Mouse (Mus musculus) ES-Bruce4 (cell line): Measurements from ENCODE around the gene Rhof. TPM values are rescaled to one million over a fixed set of nuclear protein-coding genes. Genes with fewer than 3 reads are reported as not detected.
A peak's percentile ranks its signal among the peaks of the same experiment; 100 is the strongest.
"Not testable (repeated sequence)": the region's sequence is repeated elsewhere in the genome, so short reads cannot be mapped to it uniquely, and the experiment has no call there.

ENCODE experiments used
- H3K27ac ChIP-seq: 2 replicates; pipeline ENCODE4 v1.5.1; 2012; ENCODE audit warnings: low read length, inconsistent platforms; ENCODE audit not compliant: insufficient read depth
- H3K27me3 ChIP-seq: 2 replicates; pipeline ENCODE4 v1.6.1; 2012; ENCODE audit warnings: mild to moderate bottlenecking, low read length, inconsistent platforms; ENCODE audit not compliant: control insufficient read depth, poor library complexity, insufficient read depth, severe bottlenecking
- H3K36me3 ChIP-seq: 2 replicates; pipeline ENCODE4 v1.6.1; 2012; ENCODE audit warnings: inconsistent platforms, mild to moderate bottlenecking, low read length, moderate library complexity; ENCODE audit not compliant: control insufficient read depth, poor library complexity, insufficient read depth, severe bottlenecking
- H3K4me1 ChIP-seq: one replicate; pipeline ENCODE4 v1.8.1; 2011; ENCODE audit warnings: low read length; ENCODE audit not compliant: control insufficient read depth, insufficient read depth
- H3K4me3 ChIP-seq: 2 replicates; pipeline ENCODE4 v1.5.1; 2011; ENCODE audit warnings: low read depth, mild to moderate bottlenecking, low read length
- H3K9ac ChIP-seq: 2 replicates; pipeline ENCODE4 v1.6.1; 2012; ENCODE audit warnings: low read depth, mild to moderate bottlenecking, inconsistent platforms; ENCODE audit not compliant: poor library complexity, severe bottlenecking
- H3K9me3 ChIP-seq: replicated peaks from 2 replicates; pipeline ENCODE4 v1.6.1; 2012; ENCODE audit warnings: mild to moderate bottlenecking, low read length, inconsistent platforms; ENCODE audit not compliant: control insufficient read depth, poor library complexity, insufficient read depth, severe bottlenecking
- CTCF ChIP-seq: IDR thresholded peaks from one replicate; pipeline ENCODE4 v1.8.1; 2011; ENCODE audit warnings: low read depth, low read length
- EP300 ChIP-seq: IDR thresholded peaks from 2 replicates; pipeline ENCODE4 v1.6.1; 2011; ENCODE audit warnings: low read depth, low read length; ENCODE audit not compliant: insufficient read depth
- POLR2A ChIP-seq: IDR thresholded peaks from one replicate; pipeline ENCODE4 v1.8.1; 2011; ENCODE audit warnings: low read length; ENCODE audit not compliant: insufficient read depth
- polyA plus RNA-seq: library from polyadenylated mRNA; stranded (reverse); fragments of >200 nt; gene quantifications from 2 replicates; pipeline ENCODE4 v1.2.4, GENCODE M21; 2011; ENCODE audit warnings: low read depth; ENCODE audit not compliant: missing spikeins, insufficient read depth, insufficient read length

Gene Rhof
- polyA plus RNA-seq, 1 experiment: 1.6 TPM

GRCm38 (mm10) chr5:123064207-123064606, 68.3 kb downstream of the Rhof start:
- H3K4me3 ChIP-seq: no peak overlapping the region
- no peaks in the 10 kb centered on the region for H3K9me3 ChIP-seq
- H3K4me1 ChIP-seq: peaks cover 2% of the 10 kb centered on the region
- no peak for TF ChIP-seq POLR2A
- TF ChIP-seq CTCF: no peak
- H3K27me3 ChIP-seq: no peaks in the 10 kb centered on the region
- no peak overlapping the region for H3K9ac ChIP-seq
- H3K36me3 ChIP-seq: no peaks in the 10 kb centered on the region
- no peak overlapping the region for H3K27ac ChIP-seq

DNA sequence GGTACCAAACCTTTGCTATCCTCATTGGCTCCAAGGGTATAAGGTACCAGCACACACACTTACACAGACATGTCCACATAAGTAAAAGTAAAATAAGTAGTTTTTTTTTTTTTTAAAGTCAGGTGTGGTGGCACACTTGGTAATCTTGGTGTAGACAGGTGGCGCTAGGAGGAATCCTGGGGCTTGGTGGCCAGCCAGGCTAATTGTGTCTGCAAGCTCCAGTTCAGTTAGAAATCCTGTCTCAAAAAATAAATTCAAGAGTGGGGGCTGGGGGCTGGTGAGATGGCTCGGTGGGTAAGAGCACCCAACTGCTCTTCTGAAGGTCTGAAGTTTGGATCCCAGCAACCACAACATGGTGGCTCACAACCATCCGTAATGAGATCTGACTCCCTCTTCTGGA, 69.4 kb downstream of the Rhof start:
- peaks cover 2% of the 10 kb centered on the region for H3K4me1 ChIP-seq
- no peak overlapping the region for H3K9ac ChIP-seq
- no peaks in the 10 kb centered on the region for H3K36me3 ChIP-seq
- no peak overlapping the region for H3K4me3 ChIP-seq
- TF ChIP-seq POLR2A (no peak), EP300 (no peak), CTCF (no peak)
- H3K27me3 ChIP-seq: no peaks in the 10 kb centered on the region
- H3K27ac ChIP-seq: no peak overlapping the region
- no peaks in the 10 kb centered on the region for H3K9me3 ChIP-seq

GRCm38 (mm10) chr5:123061402-123061749, 71.1 kb downstream of the Rhof start:
- H3K27ac ChIP-seq, H3K9ac ChIP-seq, H3K27me3 ChIP-seq, H3K4me1 ChIP-seq, H3K9me3 ChIP-seq, H3K36me3 ChIP-seq, H3K4me3 ChIP-seq: not testable (repeated sequence)

DNA sequence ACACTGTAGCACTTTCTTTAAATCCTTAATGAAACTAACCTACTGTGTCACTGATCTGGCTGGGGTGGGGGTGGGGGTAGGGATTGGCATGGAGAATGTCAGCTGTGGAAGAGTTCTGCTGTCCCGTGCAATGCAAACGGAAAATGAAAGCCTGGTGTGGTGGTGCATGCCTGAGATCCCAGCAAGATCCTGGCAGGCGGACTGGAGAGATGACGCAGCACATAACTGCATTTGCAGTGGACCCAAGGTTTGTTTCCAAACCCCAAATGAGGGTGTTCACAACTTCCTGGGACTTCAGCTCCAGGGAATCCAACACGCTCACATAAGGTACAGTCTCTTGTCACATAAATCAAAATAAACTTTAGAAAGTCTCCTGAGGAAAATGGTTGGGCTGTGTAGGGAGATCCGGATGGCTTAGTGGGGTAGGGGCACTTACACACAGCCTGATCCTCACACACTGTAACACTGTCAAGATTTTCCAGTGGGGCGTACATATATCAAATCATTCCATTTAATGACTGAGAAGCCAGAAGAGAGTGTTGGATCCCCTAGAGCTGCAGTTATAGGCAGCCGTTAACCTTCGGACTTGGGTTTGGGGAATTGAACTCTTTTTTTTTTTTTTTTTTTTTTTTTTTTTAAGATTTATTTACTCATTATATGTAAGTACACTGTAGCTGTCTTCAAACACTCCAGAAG, 71.6 kb downstream of the Rhof start:
- H3K4me1 ChIP-seq: no peaks in the 10 kb centered on the region
- H3K27me3 ChIP-seq: no peaks in the 10 kb centered on the region
- TF ChIP-seq EP300: no peak
- H3K9ac ChIP-seq: no peak overlapping the region
- H3K9me3 ChIP-seq: no peaks in the 10 kb centered on the region
- H3K27ac ChIP-seq: no peak overlapping the region
- no peaks in the 10 kb centered on the region for H3K36me3 ChIP-seq
- H3K4me3 ChIP-seq: no peak overlapping the region

DNA sequence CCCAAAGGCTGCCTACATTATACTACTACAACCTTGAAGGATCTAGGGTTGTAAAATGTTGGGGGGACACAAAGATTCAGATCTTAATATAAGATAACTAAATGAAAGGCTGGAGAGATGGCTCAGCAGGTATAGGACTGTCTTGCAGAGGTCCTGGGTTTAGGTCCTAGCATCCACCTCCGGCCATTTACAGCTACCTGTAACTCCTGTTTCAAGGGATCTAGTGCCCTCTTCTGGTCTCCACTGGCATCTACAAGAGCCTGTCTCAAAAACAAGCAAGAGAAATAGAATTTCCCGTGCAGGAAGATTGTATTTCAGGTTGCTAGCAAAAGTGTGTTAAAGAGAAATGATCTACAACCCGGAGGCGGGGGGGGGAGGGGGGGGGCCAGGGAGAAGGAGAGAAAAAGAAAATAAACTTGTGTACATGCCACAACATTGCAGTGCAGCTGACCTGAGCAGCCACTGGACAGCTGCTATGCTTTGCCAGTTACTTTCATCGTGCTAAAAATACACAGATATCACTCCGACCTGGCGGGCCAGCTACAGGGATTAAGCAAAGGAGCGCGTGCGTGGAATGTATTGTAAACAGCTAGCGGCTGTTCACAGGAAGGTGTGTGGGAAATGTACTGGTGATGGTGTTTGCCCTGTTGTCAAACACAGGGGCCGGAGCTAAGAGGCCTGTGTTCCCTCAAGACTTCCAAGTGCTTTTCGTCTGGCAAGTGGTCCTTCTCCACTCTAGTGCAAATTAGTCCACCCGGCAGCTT, 72.6 kb downstream of the Rhof start:
- Histone ChIP-seq H3K9me3 (no peaks in the 10 kb centered on the region), H3K27me3 (no peaks in the 10 kb centered on the region), H3K4me1 (no peaks in the 10 kb centered on the region), H3K36me3 (no peaks in the 10 kb centered on the region), H3K4me3 (no peak overlapping the region), H3K9ac (no peak overlapping the region), H3K27ac (no peak overlapping the region)
- TF ChIP-seq CTCF (peak; percentile 28), POLR2A (no peak), EP300 (no peak)

DNA sequence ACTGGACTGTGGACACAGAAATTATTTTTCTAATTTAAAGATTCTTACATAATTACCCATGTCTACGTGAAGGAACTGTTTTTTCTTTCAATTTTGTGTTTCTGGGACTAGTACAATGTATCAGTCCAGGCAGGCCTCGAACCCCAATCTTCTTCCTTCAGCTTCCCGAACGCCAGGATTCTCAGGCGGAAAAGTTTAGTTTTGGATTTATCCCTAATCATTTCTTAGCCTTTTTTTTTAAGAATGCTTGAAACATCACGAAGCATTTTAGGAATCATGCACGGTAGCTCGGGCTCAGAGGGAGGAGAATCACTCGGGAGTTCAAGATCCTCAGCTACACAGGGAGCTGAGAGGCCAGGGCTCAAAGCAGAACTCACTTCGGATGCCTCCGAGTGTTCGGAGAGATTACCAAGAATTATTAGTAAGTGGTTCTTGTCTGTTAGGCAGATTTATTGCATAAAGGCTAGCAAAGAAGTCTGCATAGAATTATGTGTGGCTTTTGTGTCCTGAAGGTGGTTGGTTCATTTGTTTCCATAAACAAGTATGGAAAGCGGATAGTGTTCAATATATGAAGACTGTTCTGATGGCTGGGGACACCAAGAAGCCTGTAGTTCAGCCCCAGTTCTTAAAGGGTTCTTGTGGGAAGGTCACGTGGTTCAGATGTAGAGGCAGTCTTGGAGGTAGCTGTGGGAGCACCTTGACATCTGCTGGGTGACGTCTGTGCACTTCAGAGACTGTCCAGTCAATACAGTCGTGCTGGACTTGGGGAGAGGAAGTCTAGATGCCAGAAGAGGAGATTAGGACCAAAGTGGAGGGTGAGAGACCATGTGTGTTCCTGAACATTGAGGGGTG, 74.0 kb downstream of the Rhof start:
- Histone ChIP-seq H3K9ac (peak overlapping the region; percentile 82), H3K27me3 (no peaks in the 10 kb centered on the region), H3K4me3 (peak overlapping the region; percentile 63), H3K4me1 (no peaks in the 10 kb centered on the region), H3K27ac (peak overlapping the region; percentile 33; the same call in 1 of the 2 replicates), H3K9me3 (no peaks in the 10 kb centered on the region), H3K36me3 (no peaks in the 10 kb centered on the region)
- TF ChIP-seq POLR2A (no peak), EP300 (no peak), CTCF (no peak)
